8 mouse cellular contexts compared by ENCODE assay signal in genomic region chr6:29347189-29347588, GRCm38 (mm10). TPM values are rescaled to one million over a fixed set of nuclear protein-coding genes. Genes with fewer than 3 reads are reported as not detected.
DNase-seq lines count a peak whose midpoint lies in the region; ATAC-seq and TF ChIP-seq lines count a peak whose summit lies in the region.

No protein-coding gene starts in this region.

- H3K9me3 ChIP-seq in liver, embryonic 11.5 days (ENCODE audit: control insufficient read depth, low read length): no peaks in the 10 kb centered on the region

- peak overlapping the region; percentile 80 for H3K4me3 ChIP-seq in cerebellum, adult 2 months (replicated peaks; ENCODE audit: insufficient read depth, low read depth, low read length)
- H3K4me3 ChIP-seq in testis, adult 2 months (ENCODE audit: control insufficient read depth, low read depth, low read length): peak overlapping the region; percentile 99
- H3K4me3 ChIP-seq in liver, embryonic 11.5 days (ENCODE audit: low read depth, low read length): peak overlapping the region; percentile 93

- no peaks in the 10 kb centered on the region for H3K36me3 ChIP-seq in testis, adult 2 months (ENCODE audit: control insufficient read depth, insufficient read depth, low read length)
- no peaks in the 10 kb centered on the region for H3K36me3 ChIP-seq in liver, embryonic 11.5 days (ENCODE audit: control insufficient read depth, insufficient read depth, low read length)

- TF ChIP-seq CTCF in cerebellum, adult 2 months (IDR thresholded peaks at IDR 0.05; ENCODE audit: borderline replicate concordance, insufficient read depth, low read depth, low read length): no peak
- no peak for TF ChIP-seq CTCF in testis, adult 2 months (IDR thresholded peaks at IDR 0.05; ENCODE audit: control insufficient read depth, insufficient read depth, insufficient replicate concordance, low read depth, low read length)

- 14% methylated on average over 7 of the region's 7 CpGs for WGBS in cerebellum, adult 2 months
- WGBS in liver, embryonic 11.5 days: 41% methylated on average over 7 of the region's 7 CpGs

- H3K27ac ChIP-seq in cerebellum, adult 2 months (ENCODE audit: insufficient read depth, low read length): peak overlapping the region; percentile 67
- peak overlapping the region; percentile 90 for H3K27ac ChIP-seq in testis, adult 2 months (ENCODE audit: control insufficient read depth, insufficient read depth, low read depth, low read length)
- peak overlapping the region; percentile 83 for H3K27ac ChIP-seq in liver, embryonic 11.5 days (ENCODE audit: low read depth, low read length)

- DNase-seq in cerebellum, adult 2 months: no peak
- DNase-seq in cerebellum, adult 11 months: no peak
- DNase-seq in testis, postnatal 10 days (ENCODE audit: low spot score): no peak
- DNase-seq in liver, embryonic 11.5 days (ENCODE audit: low spot score): no peak
- DNase-seq in spleen, postnatal 10 days (ENCODE audit: low spot score in 2 of 2): no peak
- no peak for DNase-seq in layer of hippocampus, adult 9-11 months
- no peak for DNase-seq in adrenal gland, adult 2 months

- no peak for ATAC-seq in liver, embryonic 11.5 days (replicated peaks; ENCODE audit: low FRiP score)

- no peaks in the 10 kb centered on the region; the same call in 1 of the 2 replicates for H3K4me1 ChIP-seq in cerebellum, adult 2 months (ENCODE audit: control insufficient read depth, insufficient read depth, low read length)
- peaks cover 2% of the 10 kb centered on the region; the same call in 1 of the 2 replicates for H3K4me1 ChIP-seq in testis, adult 2 months (ENCODE audit: control insufficient read depth, insufficient read depth, low read length)
- peaks cover 13% of the 10 kb centered on the region for H3K4me1 ChIP-seq in liver, embryonic 11.5 days (replicated peaks; ENCODE audit: control insufficient read depth, insufficient read depth, low read length)

- H3K27me3 ChIP-seq in cerebellum, adult 2 months (ENCODE audit: control insufficient read depth, insufficient read depth, low read length): no peaks in the 10 kb centered on the region
- no peaks in the 10 kb centered on the region for H3K27me3 ChIP-seq in testis, adult 2 months (ENCODE audit: control insufficient read depth, insufficient read depth, low read length)
- H3K27me3 ChIP-seq in liver, embryonic 11.5 days (replicated peaks; ENCODE audit: control insufficient read depth, insufficient read depth, low read length): no peaks in the 10 kb centered on the region

- TF ChIP-seq POLR2A in cerebellum, adult 2 months (IDR thresholded peaks at IDR 0.05; ENCODE audit: borderline replicate concordance, insufficient read depth, low read length): no peak
- TF ChIP-seq POLR2A in testis, adult 2 months (IDR thresholded peaks at IDR 0.05; ENCODE audit: control insufficient read depth, low read depth, low read length): no peak

- H3K9ac ChIP-seq in liver, embryonic 11.5 days (ENCODE audit: low read depth, low read length): peak overlapping the region; percentile 91

- H3K4me2 ChIP-seq in liver, embryonic 11.5 days: peak overlapping the region; percentile 86

RNA-seq across cellular contexts. Expression of gene Calu, which starts 0.7 kb away (rescaled TPM):
- 68.0 and 68.6 TPM in 2 replicates for polyA plus RNA-seq in cerebellum, adult 2 months (2012; rRNA removed)
- 12.0 and 13.5 TPM in 2 replicates for polyA plus RNA-seq in testis, adult 2 months (2012; rRNA removed)
- 197 and 222 TPM in 2 replicates for polyA plus RNA-seq in liver, embryonic 11.5 days (2014; fragmentation: Nextera tagmentation; extraction: Ambion mirVana)
- 100 to 1,000 TPM; 125 to 150 TPM for total RNA-seq in adrenal gland, adult 2 months (2021)
- 14.3 and 18.5 TPM in 2 replicates for polyA plus RNA-seq in adrenal gland, adult 2 months (2012; rRNA removed)

RNA-seq across cellular contexts. Expression of gene Fam71f1, which starts 28.2 kb away (rescaled TPM):
- not detected in 2 replicates for polyA plus RNA-seq in cerebellum, adult 2 months (2012; rRNA removed)
- 369 and 372 TPM in 2 replicates for polyA plus RNA-seq in testis, adult 2 months (2012; rRNA removed)
- polyA plus RNA-seq in liver, embryonic 11.5 days (2014; fragmentation: Nextera tagmentation; extraction: Ambion mirVana): 0.25 TPM in 1 of 2 replicates, not detected in the other
- not detected for total RNA-seq in adrenal gland, adult 2 months (2021)
- polyA plus RNA-seq in adrenal gland, adult 2 months (2012; rRNA removed): not detected in 2 replicates

RNA-seq across cellular contexts. Expression of gene Opn1sw, which starts 41.1 kb away (rescaled TPM):
- polyA plus RNA-seq in cerebellum, adult 2 months (2012; rRNA removed): not detected in 2 replicates
- not detected in 2 replicates for polyA plus RNA-seq in testis, adult 2 months (2012; rRNA removed)
- 0.36 and 0.53 TPM in 2 replicates for polyA plus RNA-seq in liver, embryonic 11.5 days (2014; fragmentation: Nextera tagmentation; extraction: Ambion mirVana)
- total RNA-seq in adrenal gland, adult 2 months (2021): not detected
- polyA plus RNA-seq in adrenal gland, adult 2 months (2012; rRNA removed): not detected in 2 replicates

RNA-seq across cellular contexts. Expression of gene Ccdc136, which starts 48.9 kb away (rescaled TPM):
- 154 and 164 TPM in 2 replicates for polyA plus RNA-seq in cerebellum, adult 2 months (2012; rRNA removed)
- polyA plus RNA-seq in testis, adult 2 months (2012; rRNA removed): 927 and 1,013 TPM in 2 replicates
- 4.1 and 5.6 TPM in 2 replicates for polyA plus RNA-seq in liver, embryonic 11.5 days (2014; fragmentation: Nextera tagmentation; extraction: Ambion mirVana)
- 1 to 10 TPM; 3.4 to 3.9 TPM for total RNA-seq in adrenal gland, adult 2 months (2021)
- polyA plus RNA-seq in adrenal gland, adult 2 months (2012; rRNA removed): 1.2 and 2.1 TPM in 2 replicates

Comparison
In these comparisons a context has a peak if more than half of its experiments do, and no peak if none do; other contexts are left out.
1. RNA of gene Fam71f1, which starts 28.2 kb away (polyA plus RNA-seq): 369 to 372 TPM in testis, adult 2 months; 0.25 TPM in liver, embryonic 11.5 days, not detected in cerebellum, adult 2 months and not detected in adrenal gland, adult 2 months; every median in the first group is over 100 times any median in the second.
2. Peak in every context shown above with its lines, with median percentiles within 50 percentile points of each other: H3K27ac ChIP-seq and H3K4me3 ChIP-seq.